Mouse (Mus musculus) embryonic facial prominence, embryonic 15.5 days (tissue): ENCODE measurements at regions not wholly inside any gene's neighbourhood (a gene's known extent, or its start where the extent isn't known, plus 50 kb on each side); places are given as distances from the start of the nearest gene placed in this dataset.

Source experiments
- ATAC-seq: fragments of 200-750 bp; cut with Nextera tagmentation; 2 replicates; pipeline ENCODE4 v1.8.0; 2017; ENCODE audit warnings: low read depth, moderate TSS enrichment; ENCODE audit not compliant: insufficient number of reproducible peaks, low FRiP score, low TSS enrichment
- H3K27ac ChIP-seq: fragments of 300-500 bp; sonication (generic); replicated peaks from 2 replicates; pipeline ENCODE4 v1.5.1; 2015; ENCODE audit warnings: mild to moderate bottlenecking, inconsistent platforms
- H3K27me3 ChIP-seq: fragments of 300-500 bp; sonication (generic); 2 replicates; pipeline ENCODE4 v1.6.1; 2015; ENCODE audit warnings: inconsistent platforms
- H3K36me3 ChIP-seq: fragments of 300-500 bp; sonication (generic); 2 replicates; pipeline ENCODE4 v1.6.1; 2015; ENCODE audit warnings: mild to moderate bottlenecking, inconsistent platforms
- H3K4me1 ChIP-seq: fragments of 300-500 bp; sonication (generic); 2 replicates; pipeline ENCODE4 v1.6.1; 2015; ENCODE audit warnings: inconsistent platforms
- H3K4me2 ChIP-seq: fragments of 300-500 bp; sonication (generic); replicated peaks from 2 replicates; pipeline ENCODE4 v1.6.1; 2015; ENCODE audit warnings: mild to moderate bottlenecking, inconsistent platforms
- H3K4me3 ChIP-seq: fragments of 300-500 bp; sonication (generic); replicated peaks from 2 replicates; pipeline ENCODE4 v1.5.1; 2015; ENCODE audit warnings: mild to moderate bottlenecking, inconsistent platforms
- H3K9ac ChIP-seq: fragments of 300-500 bp; sonication (generic); 2 replicates; pipeline ENCODE4 v1.6.1; 2015; ENCODE audit warnings: inconsistent platforms
- H3K9me3 ChIP-seq: fragments of 300-500 bp; sonication (generic); replicated peaks from 2 replicates; pipeline ENCODE4 v1.6.1; 2016; ENCODE audit warnings: inconsistent platforms
- WGBS: fragments of 180-500 bp; shearing (Covaris S2); methylation state at CpG from one replicate; pipeline ENCODE4 v1.1.7; 2015; 5-methylcytosine and 5-hydroxymethylcytosine counted together

GRCm38 (mm10) chr3:54443791-54444190, 82.9 kb downstream of the Postn start:
- H3K27ac ChIP-seq = no peak overlapping the region
- ATAC-seq = no peak
- no peaks in the 10 kb centered on the region for H3K36me3 ChIP-seq
- no peak overlapping the region for H3K9ac ChIP-seq
- 0 out of 2 replicates have a peak, but pooled peaks cover 4% of the 10 kb centered on the region for H3K4me1 ChIP-seq
- no peak overlapping the region for H3K4me2 ChIP-seq
- no peaks in the 10 kb centered on the region for H3K27me3 ChIP-seq
- WGBS = 41% methylated on average over 1 of the region's 1 CpGs
- H3K4me3 ChIP-seq = no peak overlapping the region
- 0 out of 2 replicates have a peak, but pooled peaks cover under 1% of the 10 kb centered on the region for H3K9me3 ChIP-seq

DNA sequence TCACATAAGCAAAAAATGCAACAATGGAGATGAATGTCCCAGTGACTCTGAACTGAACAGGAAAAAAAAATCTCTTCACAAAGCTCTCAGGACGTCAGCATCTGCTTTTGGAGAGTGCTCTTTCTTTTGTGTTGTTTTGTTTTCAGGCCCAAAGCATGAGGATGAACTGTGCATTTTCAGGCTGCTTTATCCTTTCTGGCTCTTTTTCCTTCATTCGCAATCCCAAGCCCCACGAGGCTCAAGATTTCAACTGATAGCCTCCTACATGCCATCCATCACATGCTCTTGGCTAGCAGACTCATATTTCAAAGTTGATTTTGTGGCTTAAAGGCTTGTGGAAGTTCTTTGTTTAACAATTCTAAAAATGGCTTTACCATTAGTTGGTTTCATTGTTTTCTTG, 86.0 kb downstream of the Postn start:
- Histone ChIP-seq H3K4me3 (no peak overlapping the region), H3K4me1 (0 out of 2 replicates have a peak, but pooled peaks cover 4% of the 10 kb centered on the region), H3K36me3 (no peaks in the 10 kb centered on the region), H3K27ac (no peak overlapping the region), H3K4me2 (no peak overlapping the region), H3K27me3 (no peaks in the 10 kb centered on the region), H3K9me3 (0 out of 2 replicates have a peak, but pooled peaks cover 2% of the 10 kb centered on the region), H3K9ac (no peak overlapping the region)
- 22% methylated on average over 3 of the region's 3 CpGs for WGBS
- no peak for ATAC-seq

DNA sequence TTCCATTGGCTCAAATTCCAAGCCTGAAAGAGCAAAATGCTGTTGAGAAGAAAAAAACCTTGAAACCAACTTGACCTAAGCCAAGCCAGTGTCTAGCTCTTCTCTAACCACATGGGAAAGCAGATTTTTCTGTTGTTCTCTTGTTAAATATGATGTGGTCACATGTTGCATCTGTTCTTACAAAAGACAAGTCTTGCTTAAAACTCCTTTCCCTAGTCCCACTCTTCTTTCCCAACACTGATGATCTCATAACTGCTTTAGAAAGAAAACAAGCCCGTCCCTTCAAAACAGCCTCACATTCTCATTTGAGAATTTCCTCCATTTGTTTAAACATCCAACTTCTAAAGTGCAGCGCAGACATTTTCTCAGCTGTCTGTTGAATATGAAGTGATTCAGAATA, 96.5 kb downstream of the Postn start:
- no peak overlapping the region for H3K4me3 ChIP-seq
- no peak overlapping the region for H3K9ac ChIP-seq
- no peak overlapping the region for H3K4me2 ChIP-seq
- no peaks in the 10 kb centered on the region for H3K27me3 ChIP-seq
- H3K9me3 ChIP-seq = no peaks in the 10 kb centered on the region
- 81% methylated on average over 2 of the region's 2 CpGs for WGBS
- H3K27ac ChIP-seq = no peak overlapping the region
- ATAC-seq = no peak
- H3K4me1 ChIP-seq = no peaks in the 10 kb centered on the region
- no peaks in the 10 kb centered on the region for H3K36me3 ChIP-seq

DNA sequence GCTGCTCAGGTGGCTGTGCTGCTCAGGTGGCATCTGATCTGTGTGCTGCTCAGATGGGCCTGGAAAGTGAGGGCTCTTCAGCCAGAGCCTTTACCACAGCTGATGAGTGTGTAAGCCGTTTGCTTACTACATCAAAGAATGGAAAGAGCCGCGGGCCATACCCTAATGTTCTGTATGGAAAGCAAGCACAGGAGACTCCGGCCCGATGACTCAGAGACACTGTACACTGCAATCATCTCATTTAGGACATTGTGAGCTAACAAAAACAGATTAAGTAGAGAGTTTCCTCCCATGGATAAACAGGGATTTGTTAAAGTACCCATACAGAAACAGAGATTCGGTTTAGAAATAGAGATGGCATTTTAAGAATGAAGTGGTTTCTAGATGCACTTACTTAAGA, 100.5 kb downstream of the Postn start:
- no peak for ATAC-seq
- Histone ChIP-seq H3K4me3 (no peak overlapping the region), H3K9me3 (no peaks in the 10 kb centered on the region), H3K4me1 (0 out of 2 replicates have a peak, but pooled peaks cover 5% of the 10 kb centered on the region), H3K27me3 (no peaks in the 10 kb centered on the region), H3K4me2 (no peak overlapping the region), H3K27ac (peak overlapping the region; percentile 75), H3K9ac (no peak overlapping the region), H3K36me3 (no peaks in the 10 kb centered on the region)
- WGBS = 60% methylated on average over 6 of the region's 6 CpGs

GRCm38 (mm10) chr3:54466097-54466496, 105.2 kb downstream of the Postn start:
- H3K4me3 ChIP-seq = no peak overlapping the region
- H3K27ac ChIP-seq = no peak overlapping the region
- no peak overlapping the region for H3K9ac ChIP-seq
- 0 out of 2 replicates have a peak, but pooled peaks cover 5% of the 10 kb centered on the region for H3K4me1 ChIP-seq
- H3K9me3 ChIP-seq = no peaks in the 10 kb centered on the region
- no peaks in the 10 kb centered on the region for H3K36me3 ChIP-seq
- H3K27me3 ChIP-seq = no peaks in the 10 kb centered on the region
- ATAC-seq = no peak
- no peak overlapping the region for H3K4me2 ChIP-seq

DNA sequence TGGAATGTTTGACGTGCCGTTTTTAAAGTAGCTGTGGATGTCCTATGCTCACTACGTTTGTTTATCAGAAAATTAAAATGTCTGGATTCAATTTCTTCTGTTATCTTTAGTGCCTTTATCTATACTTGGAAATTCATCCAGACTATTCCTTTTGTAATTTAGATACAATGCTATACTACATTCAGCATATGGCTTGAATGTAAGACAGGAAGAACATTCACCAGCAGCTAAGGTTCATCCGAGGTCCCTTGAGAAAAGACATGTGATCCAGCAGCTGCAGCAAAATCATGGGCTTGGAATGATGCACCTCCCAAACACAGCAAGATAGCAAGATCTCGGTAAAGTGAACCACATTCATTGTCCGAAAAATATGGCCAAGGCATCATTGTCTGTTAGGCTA, 113.3 kb downstream of the Postn start:
- H3K36me3 ChIP-seq = no peaks in the 10 kb centered on the region
- H3K4me2 ChIP-seq = no peak overlapping the region
- ATAC-seq = no peak
- no peak overlapping the region for H3K9ac ChIP-seq
- WGBS = 55% methylated on average over 6 of the region's 6 CpGs
- H3K4me3 ChIP-seq = no peak overlapping the region
- H3K4me1 ChIP-seq = peaks cover 18% of the 10 kb centered on the region
- no peaks in the 10 kb centered on the region for H3K9me3 ChIP-seq
- no peak overlapping the region for H3K27ac ChIP-seq
- H3K27me3 ChIP-seq = no peaks in the 10 kb centered on the region

- ATAC-seq = no peak
- WGBS = 66% methylated on average over 3 of the region's 3 CpGs
- no peak overlapping the region for H3K9ac ChIP-seq
- H3K27me3 ChIP-seq = no peaks in the 10 kb centered on the region
- no peak overlapping the region for H3K4me2 ChIP-seq
- H3K4me1 ChIP-seq = peaks cover 31% of the 10 kb centered on the region
- no peaks in the 10 kb centered on the region for H3K36me3 ChIP-seq
- H3K9me3 ChIP-seq = no peaks in the 10 kb centered on the region
- no peak overlapping the region for H3K4me3 ChIP-seq
- no peak overlapping the region for H3K27ac ChIP-seq
These were observed 115.0 kb downstream of the Postn start for GRCm38 (mm10) chr3:54475879-54476278.

DNA sequence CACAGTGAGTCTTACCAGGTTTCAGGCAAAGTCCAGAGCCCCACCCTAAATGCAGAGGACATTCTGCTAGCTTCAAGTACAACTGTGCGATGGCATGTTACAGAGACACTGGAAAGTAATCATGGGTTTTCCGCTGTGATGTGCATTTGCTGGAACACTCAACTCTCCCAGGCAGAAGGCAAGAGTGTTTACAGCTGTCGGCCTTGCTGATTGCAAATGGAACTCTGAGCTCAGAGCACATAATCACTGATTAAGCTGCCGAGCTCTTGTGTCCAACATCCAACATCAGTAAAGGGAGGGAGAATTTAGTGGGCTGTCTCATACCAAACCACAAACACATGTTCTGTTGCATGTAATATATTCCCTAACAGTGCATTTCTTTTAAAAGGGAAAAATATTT, 117.1 kb downstream of the Postn start:
- no peak overlapping the region for H3K4me3 ChIP-seq
- H3K4me2 ChIP-seq = no peak overlapping the region
- H3K27ac ChIP-seq = peak overlapping the region; percentile 85
- H3K4me1 ChIP-seq = peaks cover 31% of the 10 kb centered on the region
- H3K36me3 ChIP-seq = no peaks in the 10 kb centered on the region
- WGBS = 24% methylated on average over 4 of the region's 4 CpGs
- H3K27me3 ChIP-seq = no peaks in the 10 kb centered on the region
- H3K9ac ChIP-seq = no peak overlapping the region
- H3K9me3 ChIP-seq = no peaks in the 10 kb centered on the region
- peak; percentile 83 for ATAC-seq

- H3K36me3 ChIP-seq = no peaks in the 10 kb centered on the region
- no peak overlapping the region for H3K27ac ChIP-seq
- no peak overlapping the region for H3K4me2 ChIP-seq
- peaks cover 27% of the 10 kb centered on the region for H3K4me1 ChIP-seq
- no peak overlapping the region for H3K4me3 ChIP-seq
- WGBS = 62% methylated on average over 6 of the region's 6 CpGs
- H3K9ac ChIP-seq = no peak overlapping the region
- no peak for ATAC-seq
- H3K27me3 ChIP-seq = no peaks in the 10 kb centered on the region
- H3K9me3 ChIP-seq = no peaks in the 10 kb centered on the region
These were observed 119.3 kb downstream of the Postn start for GRCm38 (mm10) chr3:54480251-54480650.

GRCm38 (mm10) chr3:54487346-54487745, 126.4 kb downstream of the Postn start:
- Histone ChIP-seq H3K4me3 (no peak overlapping the region), H3K27me3 (no peaks in the 10 kb centered on the region), H3K27ac (no peak overlapping the region), H3K4me1 (peaks cover 4% of the 10 kb centered on the region), H3K36me3 (no peaks in the 10 kb centered on the region), H3K9me3 (no peaks in the 10 kb centered on the region), H3K9ac (no peak overlapping the region), H3K4me2 (no peak overlapping the region)
- 76% methylated on average over 2 of the region's 2 CpGs for WGBS
- ATAC-seq = no peak

GRCm38 (mm10) chr3:54487844-54488243, 126.9 kb downstream of the Postn start:
- Histone ChIP-seq H3K4me2 (no peak overlapping the region), H3K9me3 (no peaks in the 10 kb centered on the region), H3K36me3 (no peaks in the 10 kb centered on the region), H3K27ac (no peak overlapping the region), H3K27me3 (no peaks in the 10 kb centered on the region), H3K4me3 (no peak overlapping the region), H3K4me1 (peaks cover 4% of the 10 kb centered on the region), H3K9ac (no peak overlapping the region)
- no peak for ATAC-seq
- WGBS = 75% methylated on average over 4 of the region's 4 CpGs

DNA sequence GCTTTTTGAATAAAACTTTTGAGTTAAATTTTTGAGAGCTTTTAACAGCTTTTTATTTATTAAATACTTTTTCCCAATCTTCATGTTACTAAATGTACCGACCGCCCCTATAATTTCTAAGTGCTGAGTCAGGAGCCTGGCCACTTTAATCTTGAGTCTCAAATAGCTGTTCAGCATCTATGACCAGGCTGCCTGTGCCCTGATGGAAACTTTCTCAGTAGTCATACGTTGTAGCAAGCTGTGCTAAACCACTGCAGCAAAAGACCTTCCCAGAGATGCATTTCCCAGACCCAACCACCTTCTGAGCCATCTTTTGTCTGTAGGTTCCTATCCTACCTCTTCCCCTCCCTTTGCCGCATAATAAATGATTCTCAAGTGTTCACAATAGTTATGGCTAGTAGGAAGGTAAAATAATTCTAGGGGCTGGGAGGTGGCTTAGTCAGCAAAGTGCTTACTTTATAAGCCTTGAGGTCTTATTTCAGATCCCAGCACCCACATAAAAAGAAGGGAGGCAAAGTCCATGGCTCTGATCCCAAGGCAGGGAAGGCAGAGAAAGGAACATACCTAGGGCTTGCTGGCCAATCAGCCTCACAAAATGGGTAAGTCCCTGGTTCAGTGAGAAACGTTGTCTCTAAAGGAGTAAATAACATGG, 129.5 kb downstream of the Postn start:
- Histone ChIP-seq H3K4me2 (no peak overlapping the region), H3K9me3 (no peaks in the 10 kb centered on the region), H3K27ac (0 out of 2 replicates have a peak overlapping the region, but pooled peaks have one; percentile 63), H3K36me3 (no peaks in the 10 kb centered on the region), H3K4me1 (peaks cover 4% of the 10 kb centered on the region), H3K27me3 (no peaks in the 10 kb centered on the region), H3K4me3 (no peak overlapping the region), H3K9ac (no peak overlapping the region)
- 57% methylated on average over 5 of the region's 5 CpGs for WGBS
- ATAC-seq = no peak
